Mouse (Mus musculus) adrenal gland, postnatal 36 days (tissue): ENCODE measurements at regions not wholly inside any gene's neighbourhood (a gene's known extent, or its start where the extent isn't known, plus 50 kb on each side); places are given as distances from the start of the nearest gene placed in this dataset.

Experiments
- DNase-seq, 2 experiments: peaks; one replicate each; pipeline ENCODE4 v3.0.0; 2021; ENCODE audit warnings: mixed read lengths in 1 of 2

- no peak for DNase-seq
Observed at GRCm38 (mm10) chr12:16139152-16139551, 322.4 kb upstream of the Trib2 start.

GRCm38 (mm10) chr12:16137801-16138200 lies 321.1 kb upstream of the Trib2 start:
- no peak for DNase-seq

GRCm38 (mm10) chr12:16136214-16136671 lies 319.5 kb upstream of the Trib2 start:
- no peak for DNase-seq

GRCm38 (mm10) chr12:16135602-16136213 lies 319.0 kb upstream of the Trib2 start:
- no peak for DNase-seq

- no peak for DNase-seq
Observed at GRCm38 (mm10) chr12:16134446-16134845, 317.7 kb upstream of the Trib2 start.

GRCm38 (mm10) chr12:16133253-16133652 lies 316.5 kb upstream of the Trib2 start:
- DNase-seq: no peak

GRCm38 (mm10) chr12:16131740-16132077 lies 315.0 kb upstream of the Trib2 start:
- no peak for DNase-seq

GRCm38 (mm10) chr12:16131028-16131739 lies 314.5 kb upstream of the Trib2 start:
- DNase-seq: no peak

- DNase-seq: no peak
Observed at GRCm38 (mm10) chr12:16130605-16131004, 313.9 kb upstream of the Trib2 start.

GRCm38 (mm10) chr12:16129923-16130322 lies 313.2 kb upstream of the Trib2 start:
- no peak for DNase-seq

- no peak for DNase-seq
Observed at GRCm38 (mm10) chr12:16129243-16129642, 312.5 kb upstream of the Trib2 start.

GRCm38 (mm10) chr12:16124906-16125305 lies 308.2 kb upstream of the Trib2 start:
- DNase-seq: no peak

- DNase-seq: no peak
Observed at GRCm38 (mm10) chr12:16122353-16123127, 305.8 kb upstream of the Trib2 start.

- DNase-seq: no peak
Observed at GRCm38 (mm10) chr12:16121787-16122186, 305.1 kb upstream of the Trib2 start.

GRCm38 (mm10) chr12:16118710-16119109 lies 302.0 kb upstream of the Trib2 start:
- DNase-seq: no peak

- DNase-seq: no peak
Observed at GRCm38 (mm10) chr12:16106946-16107345, 290.2 kb upstream of the Trib2 start.

- no peak for DNase-seq
Observed at GRCm38 (mm10) chr12:16098840-16099239, 282.1 kb upstream of the Trib2 start.

- DNase-seq: no peak
Observed at GRCm38 (mm10) chr12:16092643-16093042, 275.9 kb upstream of the Trib2 start.

GRCm38 (mm10) chr12:16091336-16091735 lies 274.6 kb upstream of the Trib2 start:
- no peak for DNase-seq

- DNase-seq: no peak
Observed at GRCm38 (mm10) chr12:16083176-16083575, 266.5 kb upstream of the Trib2 start.

- DNase-seq: no peak
Observed at GRCm38 (mm10) chr12:16077215-16077614, 260.5 kb upstream of the Trib2 start.

- no peak for DNase-seq
Observed at GRCm38 (mm10) chr12:16075962-16076361, 259.2 kb upstream of the Trib2 start.

- no peak for DNase-seq
Observed at GRCm38 (mm10) chr12:16068940-16069339, 252.2 kb upstream of the Trib2 start.
